Mouse (Mus musculus) spleen, postnatal 36 days (tissue): Measurements from ENCODE around the gene Ubash3b.

Source experiments
- DNase-seq, 2 experiments: peaks; one replicate each; pipeline ENCODE4 v3.0.0; 2022; ENCODE audit warnings: low spot score in 2 of 2, mixed read lengths in 1 of 2

Gene Ubash3b

DNA sequence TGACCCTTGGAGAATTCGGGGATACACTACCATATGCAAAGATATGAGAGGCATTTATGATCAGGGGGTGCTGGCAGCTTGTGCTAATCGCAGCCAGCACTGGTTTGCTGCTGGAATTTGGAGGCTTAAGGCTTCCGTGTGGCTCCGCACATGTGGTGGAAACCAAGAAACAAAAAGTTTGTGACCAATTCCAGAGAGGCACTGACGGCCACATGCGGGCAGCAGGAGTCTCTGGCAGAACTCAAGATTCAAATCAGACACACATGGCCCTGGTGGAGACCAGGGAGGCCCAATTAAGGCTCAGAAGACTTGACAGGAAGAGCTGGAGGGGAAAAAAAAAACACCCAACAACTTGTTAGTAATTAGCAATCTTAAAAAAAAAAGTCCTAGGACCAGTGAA, 63.4 kb downstream of the Ubash3b start:
- no peak for DNase-seq

DNA sequence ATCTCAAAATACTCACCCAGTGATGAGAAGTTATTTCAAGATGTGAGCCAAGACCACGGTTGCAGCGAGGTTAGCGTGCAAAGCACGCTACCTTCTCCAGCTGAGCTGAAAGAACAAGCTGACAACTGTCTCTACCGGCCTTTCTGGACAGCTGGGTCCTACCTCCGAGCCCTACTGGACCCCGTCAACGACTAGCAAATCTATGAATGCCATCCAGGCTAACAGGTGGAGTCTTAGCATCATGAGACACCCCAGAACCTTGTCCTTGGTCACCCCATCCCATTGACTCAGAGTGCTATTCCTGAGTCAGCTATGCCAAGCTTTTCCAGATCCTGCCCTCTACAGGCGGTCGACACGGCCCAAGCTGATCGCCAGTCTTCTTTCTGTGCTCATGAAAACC, 69.5 kb downstream of the Ubash3b start:
- no peak for DNase-seq

DNA sequence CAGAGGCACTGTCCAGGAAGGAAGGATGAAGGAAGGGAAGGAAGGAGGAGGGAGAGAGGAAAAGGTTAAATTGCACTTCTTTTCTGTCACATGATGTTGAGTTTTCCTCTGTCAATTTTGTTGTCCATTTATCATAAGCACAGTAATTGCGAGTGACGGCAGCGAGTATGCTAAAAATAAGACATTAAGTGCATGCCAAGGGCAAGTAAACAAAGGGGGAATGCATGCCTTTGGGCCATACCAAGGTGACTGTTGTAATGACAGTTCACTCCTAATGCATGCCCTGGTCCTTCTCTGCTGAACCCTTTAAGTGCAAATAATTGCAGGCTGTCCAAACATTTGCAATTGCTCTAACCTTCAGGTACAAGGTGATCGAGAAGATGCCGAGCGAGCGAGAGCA, 70.3 kb downstream of the Ubash3b start:
- no peak for DNase-seq

DNA sequence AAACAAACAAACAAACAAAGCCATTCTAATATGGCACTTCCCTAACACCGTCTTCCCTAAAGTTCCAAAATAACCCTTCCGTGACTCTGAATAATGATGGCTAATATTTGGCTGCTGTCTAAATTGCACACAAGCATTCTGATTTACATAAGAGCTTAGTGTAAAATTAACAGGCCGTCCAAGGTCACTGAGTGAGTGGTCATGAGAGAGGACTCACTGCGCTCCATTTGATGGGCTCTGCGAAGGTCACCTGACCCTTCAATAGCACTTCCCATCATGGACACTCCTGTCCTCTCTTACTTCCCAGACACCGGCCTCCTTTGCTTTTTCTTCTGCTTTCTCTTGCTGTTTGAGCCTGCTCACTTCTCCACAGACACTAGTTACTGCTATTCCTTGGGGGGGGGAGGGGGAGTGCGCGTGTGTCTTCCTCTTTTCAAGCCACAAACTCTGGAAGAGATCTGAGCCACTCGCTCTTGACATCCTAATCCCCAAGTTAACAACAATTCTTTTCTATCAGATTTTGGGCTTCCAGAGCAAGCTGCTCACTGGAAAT, 73.6 kb downstream of the Ubash3b start:
- DNase-seq = no peak

DNA sequence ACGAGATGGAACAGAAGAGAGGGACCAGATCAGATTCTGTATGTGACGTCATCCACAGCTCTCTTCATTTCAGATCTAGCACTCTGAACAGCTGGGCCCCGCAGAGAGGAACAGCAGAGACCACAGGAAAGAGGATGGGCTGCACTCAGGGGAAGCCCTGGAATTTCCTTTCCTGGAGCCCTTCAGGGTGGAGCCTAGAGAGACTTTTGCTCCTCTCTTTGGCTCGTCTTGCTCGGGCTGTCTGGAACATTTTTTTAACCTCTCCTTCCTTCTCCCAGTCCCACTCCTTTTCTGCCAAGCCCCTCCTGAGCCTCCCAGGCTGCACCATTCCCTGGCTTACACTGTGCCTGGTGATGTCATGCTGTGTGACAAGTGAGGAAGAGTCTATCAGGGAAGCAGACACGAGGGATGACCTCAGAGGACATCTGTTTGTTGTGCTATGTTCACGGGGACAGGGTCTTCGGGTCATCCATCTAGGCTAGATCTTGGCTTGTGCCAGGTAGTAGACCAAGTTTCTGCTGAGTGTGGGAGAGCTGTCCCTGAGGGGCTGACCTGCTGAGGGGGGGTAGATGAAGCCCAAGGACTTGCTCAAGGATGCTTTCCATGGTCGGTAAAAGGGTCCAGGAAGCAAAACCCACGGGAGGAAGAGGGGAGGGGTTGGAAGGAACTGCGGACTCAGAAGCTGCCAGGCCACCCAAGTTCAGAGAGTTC, 77.2 kb downstream of the Ubash3b start:
- peak in 1 of 2 experiments; percentile 27 for DNase-seq

DNA sequence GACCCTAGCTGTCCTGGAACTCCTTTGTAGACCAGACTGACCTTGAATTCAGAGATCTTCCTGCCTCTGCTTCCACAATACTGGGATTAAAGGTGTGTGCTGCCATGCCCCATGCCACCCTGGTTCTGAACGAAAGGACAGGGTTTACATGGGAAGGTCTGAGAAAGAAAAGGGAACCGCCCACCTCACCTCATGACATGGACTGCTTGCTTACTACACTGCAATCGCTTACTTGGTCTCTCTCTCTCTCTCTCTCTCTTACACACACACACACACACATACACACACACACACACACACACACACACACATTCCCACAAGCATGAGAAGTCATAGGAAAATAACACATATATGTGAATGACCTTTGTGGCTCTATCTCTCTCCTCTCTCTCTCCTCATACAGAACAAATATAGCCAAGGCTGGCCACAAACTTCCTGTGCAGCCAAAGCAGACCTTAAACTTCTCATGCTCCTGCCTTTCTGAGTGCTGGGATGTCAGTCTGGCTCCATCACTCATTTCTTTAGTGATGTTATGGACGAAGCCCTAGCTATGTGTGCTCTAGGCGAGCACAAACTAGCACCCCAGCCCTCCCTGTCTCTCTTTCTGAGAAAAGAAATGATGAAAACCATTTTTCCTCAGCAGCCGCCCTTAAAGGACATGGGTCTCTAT, 78.0 kb downstream of the Ubash3b start:
- no peak for DNase-seq

GRCm38 (mm10) chr9:41082891-41083290, 78.6 kb downstream of the Ubash3b start:
- DNase-seq = no peak

DNA sequence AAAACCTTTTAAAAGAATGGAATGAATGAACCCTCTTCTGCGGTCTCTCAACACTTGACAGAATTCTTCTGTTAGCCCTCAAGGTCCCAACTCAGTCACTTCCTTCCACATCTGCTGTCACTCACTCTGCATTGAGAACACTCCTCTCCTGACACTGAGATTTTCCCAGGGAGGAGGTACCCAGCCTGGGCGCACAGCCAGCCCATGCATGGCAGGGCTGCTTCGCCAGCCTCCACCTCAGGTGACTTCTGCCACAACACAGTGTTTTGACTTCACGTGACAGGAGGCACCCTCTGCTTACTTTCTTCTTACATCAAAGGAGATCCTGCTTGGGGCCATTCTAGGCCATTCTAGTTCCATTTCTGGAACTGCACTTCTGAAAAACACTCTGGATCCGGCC, 80.6 kb downstream of the Ubash3b start:
- peak; percentile 71 for DNase-seq

DNA sequence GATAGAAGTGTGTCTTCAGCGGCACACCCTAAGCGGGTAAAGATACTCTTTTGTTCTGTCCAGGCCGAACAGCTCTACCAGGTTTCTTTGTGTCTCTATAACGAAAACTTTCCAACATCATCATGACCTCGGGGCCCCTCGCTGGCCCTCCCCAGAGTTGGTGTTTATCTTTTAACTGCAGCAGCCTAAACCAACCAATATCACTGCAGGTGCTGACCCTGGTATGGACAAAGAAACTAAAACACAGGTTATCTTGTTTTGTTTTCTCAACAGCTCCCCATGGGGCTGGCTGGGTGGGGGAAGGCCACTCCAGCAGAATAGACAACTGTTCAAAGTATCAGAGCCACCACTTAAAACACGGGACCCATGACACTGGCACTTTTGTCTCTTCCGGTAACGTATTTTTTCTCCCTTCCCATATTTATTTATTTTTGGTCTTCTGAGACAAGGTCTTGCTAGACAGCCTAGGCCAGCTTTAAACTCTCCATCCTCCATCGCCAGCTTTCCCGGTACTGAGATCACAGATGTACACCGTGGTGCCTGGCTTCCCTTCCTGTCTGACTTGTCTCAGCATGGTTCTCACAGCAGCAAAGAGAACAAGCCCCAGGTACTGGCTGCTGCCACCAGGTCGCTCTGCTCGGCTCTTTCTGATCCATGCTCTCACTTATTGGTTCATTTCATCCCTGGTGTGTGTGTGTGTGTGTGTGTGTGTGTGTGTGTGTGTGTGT, 81.9 kb downstream of the Ubash3b start:
- no peak for DNase-seq

DNA sequence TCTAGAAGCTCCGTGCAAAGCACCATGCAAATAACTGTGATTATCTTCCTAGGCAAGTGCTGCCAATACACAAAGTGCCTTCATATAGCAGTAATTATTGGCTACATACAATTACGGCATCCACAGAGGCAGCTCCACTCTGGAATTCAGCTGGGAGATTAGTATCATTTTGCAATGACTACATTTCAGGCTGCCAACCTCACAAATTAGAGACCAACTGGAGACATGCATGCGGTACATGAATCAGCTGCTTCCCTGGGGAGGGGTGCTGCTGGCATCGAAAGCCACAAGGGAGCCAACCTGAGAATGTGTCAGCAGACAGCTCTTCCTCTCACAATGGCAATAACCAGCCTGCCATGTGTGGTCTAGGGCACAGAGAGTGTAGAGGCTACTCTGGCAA, 83.3 kb downstream of the Ubash3b start:
- DNase-seq = no peak

GRCm38 (mm10) chr9:41076150-41076549, 85.3 kb downstream of the Ubash3b start:
- DNase-seq = no peak

DNA sequence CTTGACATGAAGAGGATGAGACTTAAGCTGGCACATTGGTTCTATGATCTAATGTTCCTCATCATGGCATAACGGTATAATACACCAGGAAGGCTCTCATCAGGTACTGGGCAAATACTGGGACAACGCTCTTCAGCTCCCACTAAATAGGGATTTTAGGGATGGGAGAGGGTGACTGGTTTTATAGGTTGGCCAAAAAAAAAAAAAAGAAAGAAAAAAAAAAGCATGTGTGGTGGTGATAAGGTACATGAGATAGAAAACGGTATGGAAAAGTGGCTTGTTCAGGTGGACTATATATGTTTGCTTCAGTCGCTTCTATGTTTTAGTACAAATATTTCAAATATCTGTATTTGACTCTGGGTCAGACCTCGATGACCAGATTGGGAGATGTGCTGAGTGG, 86.0 kb downstream of the Ubash3b start:
- no peak for DNase-seq

DNA sequence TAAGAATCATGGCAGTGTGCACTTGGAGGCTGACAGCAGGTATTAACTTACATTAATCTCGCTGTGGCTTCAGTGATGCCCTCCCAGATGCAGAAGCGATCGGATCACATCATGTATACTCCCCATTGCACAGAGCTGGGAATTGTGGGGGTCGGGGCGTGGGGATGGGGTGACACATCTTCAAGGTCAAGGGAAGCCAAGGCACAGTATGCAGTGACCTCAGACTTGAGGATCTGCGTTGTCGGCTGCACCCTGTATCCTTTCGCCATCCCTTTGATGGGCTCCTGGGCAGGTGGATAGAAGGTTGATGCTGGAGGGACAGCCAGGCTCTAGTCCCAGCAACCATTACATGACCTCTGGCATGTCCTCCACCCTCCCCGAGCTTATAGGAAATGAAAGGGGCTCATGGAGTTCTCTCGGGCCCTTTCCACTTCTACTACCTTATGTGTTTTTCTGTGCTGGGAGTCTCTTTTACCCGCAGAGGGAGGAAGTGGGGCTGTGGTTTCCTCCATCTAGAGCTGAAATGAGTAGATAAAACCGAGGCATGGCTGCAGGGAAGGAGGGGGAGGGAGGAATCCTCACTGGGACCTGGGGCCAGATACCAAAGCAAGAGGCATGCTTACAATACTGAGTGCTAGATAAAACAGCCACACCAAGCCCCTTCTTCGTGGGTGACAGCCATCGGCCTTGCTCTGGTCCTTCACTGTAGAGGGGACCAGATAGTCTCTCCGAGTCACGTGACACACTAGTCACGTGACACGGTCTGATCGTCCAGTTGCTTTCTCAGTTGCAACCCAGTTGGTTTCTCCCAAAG, 88.1 kb downstream of the Ubash3b start:
- DNase-seq = peak; percentile 82 to 86

DNA sequence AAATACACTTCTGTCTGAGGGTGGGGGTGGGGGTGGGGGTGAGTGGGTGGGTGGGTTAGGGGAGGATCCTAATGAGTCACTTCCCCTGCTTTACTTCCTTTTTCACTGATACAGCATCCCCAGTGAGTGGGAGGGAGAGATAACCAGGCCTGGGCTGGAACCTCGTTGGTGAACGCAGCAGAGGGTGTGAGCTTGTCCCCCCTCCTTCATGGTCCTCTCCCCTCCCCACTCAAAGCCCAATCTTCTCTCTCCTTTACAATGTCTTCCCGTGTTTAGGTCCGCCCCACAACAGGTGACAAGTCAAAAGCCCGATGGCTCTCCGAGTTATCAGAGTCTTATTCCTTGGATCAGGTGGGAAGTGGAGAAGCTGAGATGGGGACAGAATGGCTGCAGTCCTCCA, 88.7 kb downstream of the Ubash3b start:
- peak; percentile 82 to 86 for DNase-seq

GRCm38 (mm10) chr9:41071906-41072511, 89.5 kb downstream of the Ubash3b start:
- peak; percentile 72 to 76 for DNase-seq

DNA sequence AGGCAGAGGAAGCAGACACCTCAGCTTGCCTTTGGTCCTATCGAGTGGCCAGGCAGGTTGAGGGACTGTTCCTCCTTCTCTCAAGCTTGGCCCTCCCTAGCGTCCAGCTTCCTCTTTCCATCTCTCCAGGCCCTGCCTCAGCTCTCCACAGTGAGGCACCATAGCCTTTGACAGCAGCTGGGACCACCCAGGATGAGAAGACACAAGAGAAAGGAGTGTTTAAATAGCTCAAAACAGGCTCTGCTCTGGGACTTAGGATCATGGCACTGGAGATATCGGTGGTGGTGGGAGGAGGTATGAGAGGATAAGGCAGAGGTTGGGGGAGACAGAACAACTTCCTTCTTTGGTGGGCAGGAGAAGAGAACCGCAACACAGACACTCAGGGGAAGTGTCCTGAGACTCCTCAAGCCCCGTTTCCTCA, 90.7 kb downstream of the Ubash3b start:
- peak; percentile 56 to 62 for DNase-seq

- peak; percentile 33 to 71 for DNase-seq
These were observed 92.0 kb downstream of the Ubash3b start for GRCm38 (mm10) chr9:41069509-41069908.

DNA sequence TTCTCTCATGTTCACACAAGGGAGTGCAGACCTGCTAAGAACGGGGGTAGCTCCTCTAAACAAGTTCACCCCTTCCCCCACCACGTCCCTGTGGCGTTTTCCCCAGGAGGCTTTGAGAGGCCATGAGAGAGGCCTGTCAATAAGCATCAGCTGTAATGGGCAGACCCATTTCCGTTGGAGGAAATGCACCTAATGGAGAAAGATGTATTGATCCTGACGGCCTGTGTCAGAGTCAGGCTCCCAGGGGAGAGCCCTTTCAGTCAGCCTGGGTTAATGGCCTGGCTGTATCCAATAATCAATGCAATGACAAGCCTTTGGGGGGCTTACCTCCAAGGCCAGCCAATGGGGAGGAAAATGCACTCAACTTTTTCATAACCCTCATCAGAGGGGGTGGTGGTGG, 100.1 kb downstream of the Ubash3b start:
- DNase-seq = no peak

DNA sequence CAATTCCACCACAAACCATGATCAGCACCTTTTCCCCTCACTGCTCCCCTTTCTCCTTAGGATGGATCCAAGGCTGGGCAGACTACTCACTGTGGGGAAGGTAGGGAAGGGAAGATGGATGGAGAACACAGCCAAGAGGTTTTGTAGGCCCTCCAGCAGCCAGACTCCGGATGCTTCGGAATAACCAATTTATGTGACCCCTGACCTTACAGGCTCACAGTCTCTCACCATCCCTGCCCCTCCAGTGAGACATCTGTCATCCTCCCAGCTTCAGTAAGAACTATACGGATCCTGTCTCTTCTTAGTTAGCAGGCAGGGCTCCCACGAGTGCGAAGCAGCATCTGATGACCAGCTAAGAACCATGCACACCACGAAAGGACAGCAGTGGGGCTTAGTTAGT, 100.9 kb downstream of the Ubash3b start:
- DNase-seq = no peak

GRCm38 (mm10) chr9:41058765-41059535, 102.5 kb downstream of the Ubash3b start:
- DNase-seq = no peak
